Mouse (Mus musculus) heart, embryonic 12.5 days (tissue): Measurements from ENCODE around the gene Josd2. TPM values are rescaled to one million over a fixed set of nuclear protein-coding genes. Genes with fewer than 3 reads are reported as not detected.

ENCODE experiments used
- ATAC-seq: fragments of 200-750 bp; cut with Nextera tagmentation; 2 replicates; pipeline ENCODE4 v1.8.0; 2017; ENCODE audit warnings: moderate TSS enrichment, moderate library complexity; ENCODE audit not compliant: insufficient number of reproducible peaks, low FRiP score
- H3K27ac ChIP-seq: fragments of 300-500 bp; sonication (generic); 2 replicates; pipeline ENCODE4 v1.5.1; 2016; ENCODE audit warnings: mild to moderate bottlenecking, moderate library complexity; ENCODE audit not compliant: poor library complexity, severe bottlenecking
- H3K27me3 ChIP-seq: fragments of 300-500 bp; sonication (generic); replicated peaks from 2 replicates; pipeline ENCODE4 v1.6.1; 2016; ENCODE audit warnings: mild to moderate bottlenecking, moderate library complexity
- H3K36me3 ChIP-seq: fragments of 300-500 bp; sonication (generic); 2 replicates; pipeline ENCODE4 v1.6.1; 2016; ENCODE audit warnings: mild to moderate bottlenecking, moderate library complexity
- H3K4me1 ChIP-seq: fragments of 300-500 bp; sonication (generic); replicated peaks from 2 replicates; pipeline ENCODE4 v1.6.1; 2016; ENCODE audit warnings: mild to moderate bottlenecking
- H3K4me2 ChIP-seq: fragments of 300-500 bp; sonication (generic); 2 replicates; pipeline ENCODE4 v1.6.1; 2016; ENCODE audit warnings: mild to moderate bottlenecking, moderate library complexity
- H3K4me3 ChIP-seq: fragments of 300-500 bp; sonication (generic); 2 replicates; pipeline ENCODE4 v1.5.1; 2016; ENCODE audit warnings: mild to moderate bottlenecking
- H3K9ac ChIP-seq: fragments of 300-500 bp; sonication (generic); 2 replicates; pipeline ENCODE4 v1.6.1; 2016; ENCODE audit warnings: mild to moderate bottlenecking, moderate library complexity
- H3K9me3 ChIP-seq: fragments of 300-500 bp; sonication (generic); replicated peaks from 2 replicates; pipeline ENCODE4 v1.6.1; 2016; ENCODE audit warnings: mild to moderate bottlenecking, moderate library complexity
- WGBS: fragments of 180-500 bp; shearing (Covaris S2); methylation state at CpG from one replicate; pipeline ENCODE4 v1.1.7; 2016; 5-methylcytosine and 5-hydroxymethylcytosine counted together
- polyA plus RNA-seq: library from polyadenylated mRNA; unstranded; fragments of >200 nt; fragmentation: Nextera tagmentation; extraction: Ambion mirVana; gene quantifications from 2 replicates; pipeline ENCODE4 v1.2.1, GENCODE M21; 2016

Josd2 gene
- polyA plus RNA-seq, 1 experiment from 2014 or later = 141 TPM

DNA sequence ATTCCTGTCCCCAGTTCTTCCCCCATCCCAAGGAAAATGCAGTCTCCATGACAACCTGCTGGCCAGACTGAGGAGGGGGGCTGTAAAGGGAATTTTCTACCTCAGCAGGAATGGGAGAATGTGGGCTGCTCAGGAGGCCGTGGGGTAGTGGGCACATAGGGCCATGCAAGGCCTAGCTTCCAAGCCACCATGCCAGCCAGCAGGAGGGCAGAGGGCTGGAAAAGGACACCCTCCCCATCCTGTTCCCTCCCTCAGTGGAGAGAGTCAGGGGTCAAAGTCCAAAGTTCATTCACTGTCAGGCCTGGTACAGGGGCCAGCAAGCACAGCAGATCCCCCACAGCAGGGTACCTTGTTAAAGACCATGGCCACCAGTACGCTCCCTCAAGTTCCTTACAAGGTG lies 2.7 kb upstream of the Josd2 start, which contains the start of gene Aspdh:
TSS of gene Aspdh (plus strand) at position 281 of the 400 bp plus-strand sequence.
- Histone ChIP-seq H3K9me3 (no peaks in the 10 kb centered on the region), H3K9ac (peak within 1 kb of the TSS; percentile 12; the same call in 1 of the 2 replicates), H3K36me3 (peaks cover 15% of the 10 kb centered on the region), H3K4me2 (no peak within 1 kb of the TSS; the same call in 1 of the 2 replicates), H3K4me3 (no peak within 1 kb of the TSS), H3K27ac (peak within 1 kb of the TSS; percentile 38; the same call in 1 of the 2 replicates), H3K27me3 (peaks cover 43% of the 10 kb centered on the region), H3K4me1 (peaks cover 55% of the 10 kb centered on the region)
- WGBS = 72% methylated on average over 2 of the region's 2 CpGs
- no peak for ATAC-seq

DNA sequence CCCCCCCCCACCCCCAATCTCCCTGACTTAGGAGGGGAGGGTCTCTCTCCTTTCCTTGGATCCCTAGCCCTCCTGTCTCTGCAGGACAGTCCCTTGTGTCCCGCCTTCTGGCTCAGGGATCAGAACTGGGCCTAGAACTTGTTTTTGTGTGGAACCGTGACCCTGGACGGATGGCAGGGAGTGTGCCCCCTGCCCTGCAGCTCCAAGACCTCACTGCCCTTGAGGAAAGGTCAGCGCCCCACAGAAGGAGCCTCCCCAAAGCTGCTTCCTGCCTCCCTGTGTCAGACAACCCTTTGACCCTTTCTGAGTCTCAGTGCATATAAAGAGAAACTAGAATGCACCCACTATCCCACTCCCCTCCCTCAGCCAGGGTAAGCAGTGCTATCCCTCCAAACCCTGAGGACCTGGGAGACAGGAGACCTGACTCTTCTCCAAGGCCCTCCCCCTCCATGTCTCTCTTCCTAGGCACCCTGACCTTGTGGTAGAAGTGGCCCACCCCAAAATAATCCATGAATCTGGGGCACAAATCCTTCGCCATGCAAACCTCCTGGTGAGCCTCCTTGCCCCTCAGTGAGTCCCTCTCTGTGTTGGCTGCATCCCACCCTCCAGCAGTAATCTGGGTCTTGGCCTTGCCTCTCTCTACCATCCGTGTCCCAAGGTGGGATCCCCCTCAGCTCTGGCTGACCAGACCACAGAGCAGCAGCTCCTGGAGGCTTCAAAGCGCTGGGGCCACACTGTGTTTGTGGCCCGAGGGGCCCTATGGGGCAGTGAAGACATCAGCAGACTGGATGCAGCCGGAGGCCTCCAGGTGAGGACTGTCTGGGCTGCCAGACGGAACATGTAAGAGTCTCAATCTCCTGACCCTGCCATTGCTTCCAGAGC lies 1.5 kb upstream of the Josd2 start:
- Histone ChIP-seq H3K9me3 (no peaks in the 10 kb centered on the region), H3K4me2 (no peak overlapping the region), H3K27ac (0 out of 2 replicates have a peak overlapping the region, but pooled peaks have one; percentile 19), H3K36me3 (peaks cover 13% of the 10 kb centered on the region), H3K9ac (0 out of 2 replicates have a peak overlapping the region, but pooled peaks have one; percentile 12), H3K4me3 (no peak overlapping the region), H3K4me1 (peaks cover 67% of the 10 kb centered on the region), H3K27me3 (peaks cover 32% of the 10 kb centered on the region)
- no peak for ATAC-seq
- WGBS = 79% methylated on average over 10 of the region's 10 CpGs

DNA sequence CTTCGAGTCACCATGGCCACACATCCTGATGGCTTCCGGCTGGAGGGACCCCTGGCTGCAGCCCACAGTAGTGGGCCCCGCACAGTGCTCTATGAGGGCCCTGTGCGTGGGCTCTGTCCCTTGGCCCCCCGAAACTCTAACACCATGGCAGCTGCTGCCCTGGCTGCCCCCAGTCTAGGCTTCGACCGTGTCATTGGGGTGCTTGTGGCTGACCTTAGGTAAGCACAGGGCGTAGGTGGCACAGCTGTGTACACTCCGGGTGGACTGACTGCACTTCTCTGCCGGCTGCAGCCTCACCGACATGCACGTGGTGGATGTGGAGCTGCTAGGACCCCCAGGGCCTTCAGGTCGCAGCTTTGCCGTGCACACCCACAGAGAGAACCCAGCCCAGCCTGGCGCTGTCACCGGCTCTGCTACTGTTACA lies 880 bp upstream of the Josd2 start:
- H3K36me3 ChIP-seq = peaks cover 8% of the 10 kb centered on the region
- no peak overlapping the region for H3K4me2 ChIP-seq
- no peak for ATAC-seq
- peaks cover 25% of the 10 kb centered on the region for H3K27me3 ChIP-seq
- no peaks in the 10 kb centered on the region for H3K9me3 ChIP-seq
- H3K9ac ChIP-seq = no peak overlapping the region
- H3K4me3 ChIP-seq = no peak overlapping the region
- peak overlapping the region; percentile 45; the same call in 1 of the 2 replicates for H3K27ac ChIP-seq
- H3K4me1 ChIP-seq = peaks cover 73% of the 10 kb centered on the region
- 82% methylated on average over 16 of the region's 16 CpGs for WGBS

DNA sequence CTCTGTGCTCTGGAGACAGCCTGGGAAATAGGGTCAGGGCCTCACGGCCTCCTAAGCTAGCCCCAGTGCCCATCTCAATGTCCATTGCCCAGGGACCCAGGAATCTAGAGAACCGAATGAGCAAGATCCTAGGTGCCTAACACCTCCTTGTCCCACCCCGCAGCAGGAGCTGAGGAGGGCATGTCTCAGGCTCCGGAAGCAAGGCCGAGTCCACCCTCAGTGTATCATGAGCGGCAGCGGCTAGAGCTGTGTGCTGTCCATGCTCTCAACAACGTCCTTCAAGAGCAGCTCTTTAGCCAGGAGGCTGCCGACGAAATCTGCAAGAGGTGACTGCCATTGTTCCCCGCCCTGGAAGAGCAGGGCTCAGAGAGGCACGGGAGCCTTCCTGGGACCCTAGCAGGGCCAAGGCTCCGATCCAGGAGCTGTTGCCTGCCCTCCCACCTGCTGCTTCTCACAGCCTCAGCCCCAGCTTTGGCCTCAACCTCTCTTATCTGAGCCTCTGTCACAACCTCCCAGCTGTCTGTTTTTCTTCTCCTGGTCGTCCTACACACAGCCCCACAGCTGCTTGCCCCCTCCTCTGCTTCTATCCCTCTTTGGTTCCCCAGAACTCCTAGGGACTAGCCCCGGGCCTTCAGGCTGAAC lies 985 bp downstream of the Josd2 start:
- Histone ChIP-seq H3K36me3 (peaks cover 6% of the 10 kb centered on the region; the same call in 1 of the 2 replicates), H3K27ac (peak overlapping the region; percentile 100), H3K4me1 (peaks cover 79% of the 10 kb centered on the region), H3K9me3 (no peaks in the 10 kb centered on the region), H3K27me3 (peaks cover 10% of the 10 kb centered on the region), H3K9ac (peak overlapping the region; percentile 81), H3K4me2 (peak overlapping the region; percentile 91), H3K4me3 (peak overlapping the region; percentile 64)
- WGBS = 30% methylated on average over 15 of the region's 15 CpGs
- no peak for ATAC-seq

DNA sequence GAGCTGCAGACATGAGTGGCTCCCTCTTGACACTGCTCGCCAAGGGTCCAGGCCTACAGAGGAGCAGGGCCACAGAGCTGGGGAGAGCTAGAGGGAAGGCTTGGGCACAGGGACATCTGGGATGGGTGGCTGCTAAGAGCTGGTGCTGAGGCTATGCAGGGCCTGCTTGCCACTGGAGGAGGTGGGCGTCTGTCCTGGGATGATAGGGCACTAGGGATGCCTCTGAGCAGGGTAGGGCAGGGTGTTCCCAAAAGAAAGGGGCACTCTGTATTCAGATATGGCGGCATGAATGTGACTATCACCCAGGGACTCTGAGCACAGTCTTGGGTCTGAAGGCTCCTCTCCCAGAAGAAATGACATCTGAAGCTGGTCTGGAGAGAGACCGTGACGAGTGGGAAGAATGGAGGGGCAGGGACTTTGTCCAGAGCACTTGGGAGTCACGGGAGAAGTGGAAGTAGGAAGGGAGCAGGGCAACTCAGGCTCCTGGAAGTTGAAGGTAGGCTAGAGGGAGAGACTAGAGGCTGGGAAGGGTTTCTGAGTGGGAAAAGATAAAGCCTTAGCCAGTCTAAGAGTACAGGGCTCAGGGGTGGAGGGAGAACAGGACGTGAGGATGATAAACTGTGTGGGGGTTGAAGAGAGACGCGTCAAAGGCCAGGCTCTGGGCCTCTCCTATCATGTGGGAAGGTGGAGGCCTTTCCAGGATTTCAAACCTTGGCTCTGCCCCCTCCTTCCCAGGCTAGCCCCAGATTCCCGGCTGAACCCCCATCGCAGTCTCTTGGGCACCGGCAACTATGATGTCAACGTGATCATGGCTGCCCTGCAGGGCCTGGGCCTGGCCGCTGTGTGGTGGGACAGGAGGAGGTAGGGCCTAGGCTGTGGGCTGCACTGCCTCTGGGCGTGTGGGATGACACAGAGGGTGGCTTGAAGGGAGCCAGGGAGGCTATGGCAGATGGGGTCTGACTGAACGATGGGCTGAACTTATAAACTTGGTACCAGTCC lies 2.2 kb downstream of the Josd2 start:
- H3K27ac ChIP-seq = peak overlapping the region; percentile 100
- ATAC-seq = no peak
- peak overlapping the region; percentile 81 for H3K9ac ChIP-seq
- peaks cover 75% of the 10 kb centered on the region for H3K4me1 ChIP-seq
- WGBS = 51% methylated on average over 16 of the region's 16 CpGs
- no peaks in the 10 kb centered on the region; the same call in 1 of the 2 replicates for H3K27me3 ChIP-seq
- H3K9me3 ChIP-seq = no peaks in the 10 kb centered on the region
- peak overlapping the region; percentile 64; the same call in 1 of the 2 replicates for H3K4me3 ChIP-seq
- peak overlapping the region; percentile 91 for H3K4me2 ChIP-seq
- peaks cover 6% of the 10 kb centered on the region; the same call in 1 of the 2 replicates for H3K36me3 ChIP-seq

DNA sequence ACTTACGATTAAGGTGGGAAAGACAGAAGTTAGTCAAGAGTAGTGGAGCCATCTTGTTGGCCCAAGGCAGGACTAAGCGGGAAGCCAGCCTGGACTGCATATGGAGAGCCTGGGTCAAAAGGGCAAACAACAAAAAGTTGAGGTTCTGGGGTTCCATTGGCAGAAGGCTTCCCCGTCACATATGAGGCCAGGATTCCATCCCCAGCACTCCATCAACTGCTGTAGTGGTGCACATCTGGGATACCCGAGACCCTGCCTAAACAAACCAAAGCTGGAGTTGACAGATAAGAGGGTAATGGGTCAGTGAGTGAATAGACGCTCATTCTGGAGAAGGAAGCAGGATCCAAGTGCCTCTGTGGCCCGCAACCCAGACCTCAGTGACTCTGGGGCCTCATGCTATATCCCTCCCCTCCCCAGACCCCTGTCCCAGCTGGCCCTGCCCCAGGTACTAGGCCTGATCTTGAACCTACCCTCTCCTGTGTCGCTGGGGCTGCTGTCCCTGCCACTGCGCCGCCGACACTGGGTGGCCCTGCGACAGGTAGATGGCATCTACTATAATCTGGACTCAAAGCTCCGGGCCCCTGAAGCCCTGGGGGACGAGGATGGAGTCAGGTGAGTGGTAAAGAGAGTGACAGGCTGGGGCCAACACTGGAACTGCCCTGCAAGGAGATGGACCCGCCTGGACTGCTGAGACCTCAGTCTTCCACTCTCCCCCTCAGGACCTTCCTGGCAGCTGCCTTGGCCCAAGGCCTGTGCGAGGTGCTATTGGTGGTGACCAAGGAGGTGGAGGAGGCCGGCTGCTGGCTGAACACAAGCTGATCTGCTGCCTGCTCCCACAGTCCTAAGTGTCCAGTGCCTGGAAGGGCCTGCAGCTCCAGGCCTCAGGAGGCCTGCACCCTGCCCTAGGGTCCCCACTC lies 3.2 kb downstream of the Josd2 start:
- Histone ChIP-seq H3K4me2 (peak overlapping the region; percentile 91), H3K9me3 (no peaks in the 10 kb centered on the region), H3K4me3 (no peak overlapping the region), H3K36me3 (peaks cover 6% of the 10 kb centered on the region; the same call in 1 of the 2 replicates), H3K4me1 (peaks cover 76% of the 10 kb centered on the region), H3K27ac (peak overlapping the region; percentile 100), H3K27me3 (no peaks in the 10 kb centered on the region), H3K9ac (peak overlapping the region; percentile 60)
- ATAC-seq = no peak
- 62% methylated on average over 16 of the region's 16 CpGs for WGBS

DNA sequence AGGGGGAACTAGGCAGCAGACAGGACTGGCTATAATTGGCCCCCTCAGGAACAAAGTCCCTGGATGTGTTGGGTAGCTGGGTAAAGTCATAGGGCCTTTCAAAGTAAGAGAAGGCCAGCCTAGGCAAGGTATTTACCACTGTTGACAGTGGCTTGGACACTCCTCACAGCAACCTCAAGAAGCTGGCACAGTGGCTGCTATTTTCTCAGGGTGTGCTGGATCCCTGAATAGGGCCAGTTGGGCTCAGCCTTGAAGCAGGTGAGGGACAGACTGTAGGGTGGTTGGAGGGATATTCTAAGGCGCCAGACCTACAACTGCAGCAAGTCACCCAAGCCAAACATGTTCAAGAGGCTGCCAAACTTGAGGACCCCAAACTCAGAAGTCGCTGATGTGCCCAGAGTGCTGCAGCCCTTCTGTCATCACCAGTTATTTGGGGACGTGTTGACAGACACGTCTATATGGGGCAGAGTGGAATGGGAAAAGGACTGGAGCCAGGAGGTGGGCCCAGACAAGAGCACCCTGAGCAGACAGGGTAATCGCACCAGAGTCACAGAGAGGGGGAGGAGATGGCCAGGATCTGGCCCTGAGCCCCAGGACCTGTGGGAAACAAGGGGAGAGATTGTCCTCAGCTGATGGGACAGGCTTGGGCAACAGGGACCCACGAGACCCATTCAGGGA lies 4.2 kb downstream of the Josd2 start:
- Histone ChIP-seq H3K4me2 (peak overlapping the region; percentile 91), H3K9ac (peak overlapping the region; percentile 60), H3K27ac (peak overlapping the region; percentile 100), H3K4me1 (peaks cover 71% of the 10 kb centered on the region), H3K9me3 (no peaks in the 10 kb centered on the region), H3K27me3 (no peaks in the 10 kb centered on the region), H3K4me3 (peak overlapping the region; percentile 63), H3K36me3 (peaks cover 6% of the 10 kb centered on the region; the same call in 1 of the 2 replicates)
- peak; percentile 40 for ATAC-seq
- WGBS = 12% methylated on average over 6 of the region's 6 CpGs

DNA sequence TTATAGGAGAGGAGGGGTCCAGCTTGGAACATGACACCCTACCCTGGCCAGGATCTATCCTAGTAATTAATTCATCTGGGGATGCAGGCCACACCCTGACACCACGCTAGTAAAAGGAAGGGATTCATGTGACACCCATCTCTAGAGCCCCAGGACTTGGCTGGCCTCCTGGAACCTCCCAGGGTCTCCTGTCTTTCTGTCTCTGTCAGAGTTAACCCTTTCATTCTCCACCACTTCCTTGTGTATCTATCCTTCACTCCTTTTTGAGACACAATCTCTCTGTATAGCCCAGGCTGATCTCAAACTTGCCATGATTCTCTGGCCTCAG lies 4.7 kb downstream of the Josd2 start:
- H3K9ac ChIP-seq = peak overlapping the region; percentile 32
- no peaks in the 10 kb centered on the region for H3K9me3 ChIP-seq
- H3K27ac ChIP-seq = peak overlapping the region; percentile 100
- peaks cover 66% of the 10 kb centered on the region for H3K4me1 ChIP-seq
- 27% methylated on average over 1 of the region's 1 CpGs for WGBS
- ATAC-seq = no peak
- H3K4me2 ChIP-seq = peak overlapping the region; percentile 91
- H3K36me3 ChIP-seq = peaks cover 6% of the 10 kb centered on the region; the same call in 1 of the 2 replicates
- peak overlapping the region; percentile 63 for H3K4me3 ChIP-seq
- no peaks in the 10 kb centered on the region for H3K27me3 ChIP-seq

DNA sequence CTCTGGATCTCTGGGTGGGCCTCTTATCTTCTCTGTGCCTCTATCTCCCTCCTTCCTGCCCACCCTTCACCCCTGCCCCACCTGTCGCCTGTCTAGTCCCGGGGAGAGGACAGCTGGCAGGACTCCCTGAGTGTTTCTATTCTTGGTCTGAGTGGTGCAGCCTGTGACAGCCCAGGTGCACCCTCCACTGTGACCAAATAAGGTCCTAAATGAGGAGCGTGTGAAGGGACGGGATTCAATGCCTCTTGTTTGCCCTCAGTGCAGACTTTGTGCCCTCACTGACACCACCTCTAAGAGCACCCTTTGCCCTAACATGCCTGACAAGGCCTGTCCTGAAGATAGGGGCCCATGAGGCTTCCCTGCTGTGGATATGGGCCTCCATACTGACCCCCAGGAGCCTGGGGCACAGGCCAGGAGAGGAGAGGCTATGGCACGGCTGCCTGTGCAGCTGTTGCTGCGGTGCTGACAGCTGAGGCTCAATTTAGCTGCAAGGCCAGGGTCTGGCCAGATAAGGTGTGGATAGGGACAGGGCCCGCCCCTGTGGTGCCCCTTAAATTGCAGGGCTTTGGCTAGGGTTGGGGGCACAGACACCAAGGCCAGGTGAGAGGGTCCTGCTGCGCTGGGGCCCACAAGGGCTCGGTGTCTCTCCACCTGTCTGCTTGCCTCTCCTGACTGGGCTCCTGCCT lies 5.3 kb downstream of the Josd2 start:
- Histone ChIP-seq H3K4me3 (peak overlapping the region; percentile 63), H3K36me3 (peaks cover 6% of the 10 kb centered on the region; the same call in 1 of the 2 replicates), H3K4me2 (peak overlapping the region; percentile 91), H3K9me3 (no peaks in the 10 kb centered on the region), H3K27me3 (peaks cover under 1% of the 10 kb centered on the region), H3K9ac (peak overlapping the region; percentile 95), H3K4me1 (peaks cover 66% of the 10 kb centered on the region), H3K27ac (peak overlapping the region; percentile 100)
- WGBS = 14% methylated on average over 9 of the region's 9 CpGs
- peak; percentile 80 for ATAC-seq
